In genomic region chr11:118744782-118745181, GRCm38 (mm10) we compare ENCODE assay signal across 8 mouse cellular contexts.
DNase-seq lines count a peak whose midpoint lies in the region; ATAC-seq lines count a peak whose summit lies in the region.

No protein-coding gene starts in this region.

- H3K4me3 ChIP-seq in forebrain, embryonic 15.5 days, result peak overlapping the region; percentile 16
- H3K4me3 ChIP-seq in hindbrain, embryonic 11.5 days (ENCODE audit: low read depth, low read length), result 0 out of 2 replicates have a peak overlapping the region, but pooled peaks have one; percentile 4
- H3K4me3 ChIP-seq in midbrain, embryonic 12.5 days, result peak overlapping the region; percentile 22
- no peak overlapping the region; the same call in 1 of the 2 replicates for H3K4me3 ChIP-seq in stomach, embryonic 15.5 days (replicated peaks)

- peak overlapping the region; percentile 87 for H3K27ac ChIP-seq in forebrain, embryonic 15.5 days (replicated peaks)
- H3K27ac ChIP-seq in hindbrain, embryonic 11.5 days (ENCODE audit: low read depth, low read length), result peak overlapping the region; percentile 79
- peak overlapping the region; percentile 82 for H3K27ac ChIP-seq in midbrain, embryonic 12.5 days (replicated peaks)
- no peak overlapping the region for H3K27ac ChIP-seq in stomach, embryonic 15.5 days

- H3K4me2 ChIP-seq in forebrain, embryonic 15.5 days (replicated peaks), result peak overlapping the region; percentile 35
- peak overlapping the region; percentile 29 for H3K4me2 ChIP-seq in hindbrain, embryonic 11.5 days (replicated peaks; ENCODE audit: low read depth, low read length)
- H3K4me2 ChIP-seq in midbrain, embryonic 12.5 days (replicated peaks), result peak overlapping the region; percentile 49
- peak overlapping the region; percentile 51 for H3K4me2 ChIP-seq in stomach, embryonic 15.5 days

- ATAC-seq in forebrain, embryonic 15.5 days (replicated peaks), result peak; percentile 69
- peak; percentile 74 for ATAC-seq in hindbrain, embryonic 11.5 days (ENCODE audit: low FRiP score)
- peak; percentile 78 for ATAC-seq in midbrain, embryonic 12.5 days (ENCODE audit: low FRiP score, low read depth)
- ATAC-seq in stomach, embryonic 15.5 days (ENCODE audit: insufficient read depth, low FRiP score, low read depth), result peak; percentile 67; the same call in 1 of the 2 replicates
- no peak for ATAC-seq in cerebellum, adult (ENCODE audit: insufficient number of reproducible peaks, low FRiP score, low TSS enrichment)

- 2% methylated on average over 15 of the region's 15 CpGs for WGBS in forebrain, embryonic 15.5 days
- 3% methylated on average over 15 of the region's 15 CpGs for WGBS in hindbrain, embryonic 11.5 days
- 2% methylated on average over 15 of the region's 15 CpGs for WGBS in midbrain, embryonic 12.5 days
- WGBS in stomach, embryonic 15.5 days, result 1% methylated on average over 15 of the region's 15 CpGs

- no peaks in the 10 kb centered on the region for H3K36me3 ChIP-seq in forebrain, embryonic 15.5 days
- no peaks in the 10 kb centered on the region for H3K36me3 ChIP-seq in hindbrain, embryonic 11.5 days (ENCODE audit: control insufficient read depth, insufficient read depth, low read length)
- no peaks in the 10 kb centered on the region for H3K36me3 ChIP-seq in midbrain, embryonic 12.5 days
- no peaks in the 10 kb centered on the region for H3K36me3 ChIP-seq in stomach, embryonic 15.5 days

- peak; percentile 63 for DNase-seq in urinary bladder, postnatal 14 days (ENCODE audit: low spot score)
- no peak for DNase-seq in urinary bladder, postnatal 10 days (ENCODE audit: low spot score)
- peak; percentile 80 for DNase-seq in hindbrain, embryonic 11.5 days (ENCODE audit: low spot score)
- peak; percentile 71 for DNase-seq in layer of hippocampus, adult 9-11 months

- peak overlapping the region; percentile 25 for H3K9ac ChIP-seq in forebrain, embryonic 15.5 days (replicated peaks)
- H3K9ac ChIP-seq in hindbrain, embryonic 11.5 days (ENCODE audit: low read depth, low read length), result no peak overlapping the region
- peak overlapping the region; percentile 37 for H3K9ac ChIP-seq in midbrain, embryonic 12.5 days (replicated peaks)
- H3K9ac ChIP-seq in stomach, embryonic 15.5 days, result no peak overlapping the region

- no peaks in the 10 kb centered on the region for H3K9me3 ChIP-seq in forebrain, embryonic 15.5 days
- no peaks in the 10 kb centered on the region for H3K9me3 ChIP-seq in hindbrain, embryonic 11.5 days (ENCODE audit: control insufficient read depth, low read length)
- no peaks in the 10 kb centered on the region for H3K9me3 ChIP-seq in midbrain, embryonic 12.5 days
- no peaks in the 10 kb centered on the region for H3K9me3 ChIP-seq in stomach, embryonic 15.5 days

- peaks cover 66% of the 10 kb centered on the region for H3K4me1 ChIP-seq in forebrain, embryonic 15.5 days
- peaks cover 9% of the 10 kb centered on the region for H3K4me1 ChIP-seq in hindbrain, embryonic 11.5 days (replicated peaks; ENCODE audit: control insufficient read depth, insufficient read depth, low read length)
- peaks cover 45% of the 10 kb centered on the region for H3K4me1 ChIP-seq in midbrain, embryonic 12.5 days
- peaks cover 7% of the 10 kb centered on the region; the same call in 1 of the 2 replicates for H3K4me1 ChIP-seq in stomach, embryonic 15.5 days

- no peaks in the 10 kb centered on the region for H3K27me3 ChIP-seq in forebrain, embryonic 15.5 days
- H3K27me3 ChIP-seq in hindbrain, embryonic 11.5 days (ENCODE audit: control insufficient read depth, insufficient read depth, low read length), result no peaks in the 10 kb centered on the region
- H3K27me3 ChIP-seq in midbrain, embryonic 12.5 days, result peaks cover 37% of the 10 kb centered on the region; the same call in 1 of the 2 replicates
- H3K27me3 ChIP-seq in stomach, embryonic 15.5 days (replicated peaks), result peaks cover 14% of the 10 kb centered on the region; the same call in 1 of the 2 replicates

Comparison
In these comparisons a context has a peak if more than half of its experiments do, and no peak if none do; other contexts are left out.
1. H3K9ac ChIP-seq: peak in forebrain, embryonic 15.5 days (single experiment) and midbrain, embryonic 12.5 days (single experiment); none in hindbrain, embryonic 11.5 days (single experiment) and stomach, embryonic 15.5 days (single experiment).
2. Peak in every context shown above with its lines, with median percentiles within 50 percentile points of each other: H3K4me2 ChIP-seq.